In the genomic region with DNA sequence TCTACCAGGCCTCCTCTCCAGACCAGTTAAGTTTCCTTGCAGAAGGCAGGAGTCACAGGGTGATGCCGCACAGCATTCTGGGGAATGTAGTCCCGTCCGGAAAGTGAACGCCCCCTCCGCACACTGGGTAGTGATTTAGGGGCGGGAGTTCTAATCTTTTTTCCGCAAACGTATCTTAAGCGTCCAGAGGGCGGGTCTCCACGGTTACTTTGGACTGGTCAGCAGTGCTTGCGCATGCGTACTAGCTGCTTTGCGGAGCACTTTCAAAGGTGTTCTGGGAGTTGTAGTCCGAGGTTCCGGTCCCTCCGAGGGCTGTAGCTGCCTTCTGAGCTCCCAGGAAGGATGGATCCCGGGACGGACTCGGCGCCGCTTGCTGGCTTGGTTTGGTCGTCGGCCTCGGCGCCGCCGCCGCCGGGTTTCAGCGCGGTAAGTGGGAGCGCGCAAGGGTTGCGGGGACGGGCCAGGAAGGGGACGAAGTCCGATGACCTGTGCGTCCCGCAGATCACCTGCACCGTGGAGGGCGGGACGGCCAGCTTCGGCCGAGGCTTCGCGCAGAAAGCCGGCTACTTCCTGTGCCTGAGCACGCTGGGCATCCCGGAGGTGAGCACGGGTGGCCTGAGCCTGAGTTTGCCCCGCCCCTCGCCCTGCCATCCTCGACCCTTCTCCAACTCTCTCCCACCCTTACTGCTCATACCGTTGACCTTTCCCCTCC, we compare ENCODE assay signal across 8 mouse cellular contexts. TPM values are rescaled to one million over a fixed set of nuclear protein-coding genes. Genes with fewer than 3 reads are reported as not detected.
DNase-seq lines count a peak whose midpoint lies in the region; ATAC-seq and TF ChIP-seq lines count a peak whose summit lies in the region.

Gene Mvb12a, plus strand, starts transcription at position 291 of the 712 bp plus-strand sequence.

- DNase-seq in MEL (ENCODE audit: low read depth, low spot score) = peak; percentile 99
- DNase-seq in cerebellum, adult 2 months = peak; percentile 96 to 99
- peak; percentile 98 for DNase-seq in forebrain, postnatal 0 days
- DNase-seq in heart, postnatal 4 days = peak; percentile 96
- peak; percentile 97 to 99 for DNase-seq in layer of hippocampus, adult 8-10 months (ENCODE audit: low spot score in 2 of 2)
- DNase-seq in ovary, adult 18-20 months (ENCODE audit: low spot score) = peak; percentile 98
- peak; percentile 92 for DNase-seq in thymus, postnatal 0 days (ENCODE audit: low spot score)

- H3K9ac ChIP-seq in MEL (ENCODE audit: control insufficient read depth, low read depth, low read length, poor library complexity, severe bottlenecking) = peak within 1 kb of the TSS; percentile 74
- H3K9ac ChIP-seq in forebrain, postnatal 0 days = peak within 1 kb of the TSS; percentile 74
- peak within 1 kb of the TSS; percentile 79 for H3K9ac ChIP-seq in lung, embryonic 15.5 days

- H3K9me3 ChIP-seq in MEL (replicated peaks; ENCODE audit: insufficient read depth, low read length) = no peaks in the 10 kb centered on the region
- H3K9me3 ChIP-seq in forebrain, postnatal 0 days (ENCODE audit: low read length) = no peaks in the 10 kb centered on the region
- H3K9me3 ChIP-seq in lung, embryonic 15.5 days = no peaks in the 10 kb centered on the region

- H3K4me1 ChIP-seq in MEL (ENCODE audit: control insufficient read depth in 1 of 2, insufficient read depth in 2 of 2, low read length in 2 of 2) = peaks cover 2 to 8% of the 10 kb centered on the region in 2 experiments; a peak in 2 of 4 replicates
- 0 out of 2 replicates have a peak, but pooled peaks cover 3% of the 10 kb centered on the region for H3K4me1 ChIP-seq in cerebellum, adult 2 months (ENCODE audit: control insufficient read depth, insufficient read depth, low read length)
- no peaks in the 10 kb centered on the region for H3K4me1 ChIP-seq in forebrain, postnatal 0 days (ENCODE audit: insufficient read depth)
- peaks cover 16% of the 10 kb centered on the region for H3K4me1 ChIP-seq in lung, embryonic 15.5 days

- peak in 1 of 3 experiments; percentile 3; a peak in 1 of 6 replicates for TF ChIP-seq CTCF in MEL (IDR thresholded peaks at IDR 0.05 in 2 of 3, conservative IDR thresholded peaks at IDR 0.05 in 1 of 3; ENCODE audit: control insufficient read depth in 1 of 3, insufficient read depth in 1 of 3, low read depth in 2 of 3, low read length in 3 of 3, poor library complexity in 1 of 3, severe bottlenecking in 1 of 3)
- no peak for TF ChIP-seq CTCF in cerebellum, adult 2 months (IDR thresholded peaks at IDR 0.05; ENCODE audit: borderline replicate concordance, insufficient read depth, low read depth, low read length)
- no peak for TF ChIP-seq CTCF in forebrain, postnatal 0 days (IDR thresholded peaks at IDR 0.05; ENCODE audit: low read depth)

- no peak for TF ChIP-seq RAD21 in MEL (IDR thresholded peaks at IDR 0.05; ENCODE audit: low read depth, low read length)

- H3K27ac ChIP-seq in MEL (ENCODE audit: control insufficient read depth, low read depth, low read length) = no peak within 1 kb of the TSS
- no peak within 1 kb of the TSS; the same call in 1 of the 2 replicates for H3K27ac ChIP-seq in cerebellum, adult 2 months (ENCODE audit: insufficient read depth, low read length)
- 0 out of 2 replicates have a peak within 1 kb of the TSS, but pooled peaks have one; percentile 31 for H3K27ac ChIP-seq in forebrain, postnatal 0 days (ENCODE audit: low read depth, low read length)
- H3K27ac ChIP-seq in lung, embryonic 15.5 days = peak within 1 kb of the TSS; percentile 24; the same call in 1 of the 2 replicates

- peak within 1 kb of the TSS; percentile 88 to 93 for H3K4me3 ChIP-seq in MEL (ENCODE audit: control insufficient read depth in 1 of 2, insufficient read depth in 1 of 2, low read depth in 2 of 2, low read length in 2 of 2)
- H3K4me3 ChIP-seq in cerebellum, adult 2 months (replicated peaks; ENCODE audit: insufficient read depth, low read depth, low read length) = peak within 1 kb of the TSS; percentile 57
- H3K4me3 ChIP-seq in forebrain, postnatal 0 days (ENCODE audit: low read depth, low read length) = peak within 1 kb of the TSS; percentile 75
- H3K4me3 ChIP-seq in lung, embryonic 15.5 days = peak within 1 kb of the TSS; percentile 85

- peak in 1 of 2 experiments; percentile 33; a peak in 1 of 4 replicates for TF ChIP-seq POLR2A in MEL (IDR thresholded peaks at IDR 0.05; ENCODE audit: control insufficient read depth in 1 of 2, insufficient read depth in 1 of 2, low read depth in 1 of 2, low read length in 2 of 2, poor library complexity in 1 of 2)
- TF ChIP-seq POLR2A in cerebellum, adult 2 months (IDR thresholded peaks at IDR 0.05; ENCODE audit: borderline replicate concordance, insufficient read depth, low read length) = peak; percentile 68; the same call in 1 of the 2 replicates

- peaks cover 0 to 5% of the 10 kb centered on the region in 2 experiments; a peak in 2 of 4 replicates for H3K36me3 ChIP-seq in MEL (ENCODE audit: control insufficient read depth in 1 of 2, insufficient read depth in 2 of 2, low read length in 2 of 2)
- peaks cover 24% of the 10 kb centered on the region for H3K36me3 ChIP-seq in forebrain, postnatal 0 days (ENCODE audit: insufficient read depth)
- peaks cover 21% of the 10 kb centered on the region; the same call in 1 of the 2 replicates for H3K36me3 ChIP-seq in lung, embryonic 15.5 days

- peak within 1 kb of the TSS; percentile 90 for H3K4me2 ChIP-seq in forebrain, postnatal 0 days (ENCODE audit: low read depth)
- H3K4me2 ChIP-seq in lung, embryonic 15.5 days = peak within 1 kb of the TSS; percentile 93

- under 1% methylated on average over 55 of the region's 55 CpGs for WGBS in cerebellum, adult 2 months
- 0% methylated on average over 51 of the region's 55 CpGs for WGBS in forebrain, postnatal 0 days
- WGBS in lung, embryonic 15.5 days = under 1% methylated on average over 55 of the region's 55 CpGs

- no peaks in the 10 kb centered on the region for H3K27me3 ChIP-seq in MEL (ENCODE audit: control insufficient read depth in 1 of 2, insufficient read depth in 2 of 2, low read length in 2 of 2)
- H3K27me3 ChIP-seq in cerebellum, adult 2 months (ENCODE audit: control insufficient read depth, insufficient read depth, low read length) = no peaks in the 10 kb centered on the region
- H3K27me3 ChIP-seq in forebrain, postnatal 0 days (ENCODE audit: insufficient read depth, low read length) = no peaks in the 10 kb centered on the region
- no peaks in the 10 kb centered on the region for H3K27me3 ChIP-seq in lung, embryonic 15.5 days

- ATAC-seq in forebrain, postnatal 0 days = peak; percentile 97
- ATAC-seq in lung, embryonic 15.5 days (ENCODE audit: borderline replicate concordance, extremely low read depth, low FRiP score, low TSS enrichment) = peak; percentile 97

- 0 out of 2 replicates have a peak, but pooled peaks cover 6% of the 10 kb centered on the region for H3K79me2 ChIP-seq in MEL (ENCODE audit: control insufficient read depth, insufficient read depth, low read length, poor library complexity)

- TF ChIP-seq EP300 in MEL (IDR thresholded peaks at IDR 0.05; ENCODE audit: low read depth in 1 of 2, low read length in 2 of 2) = no peak; a peak in 1 of 4 replicates

TF ChIP-seq in MEL, 35 proteins besides CTCF, POLR2A, EP300 and RAD21 (continues in another document):
- TF ChIP-seq MAZ (IDR thresholded peaks at IDR 0.05; ENCODE audit: low read depth, low read length) (peak; percentile 75), POLR2AphosphoS5 (IDR thresholded peaks at IDR 0.05; ENCODE audit: borderline replicate concordance, low read depth, low read length) (no peak), MEF2A (IDR thresholded peaks at IDR 0.05; ENCODE audit: extremely low read depth, insufficient replicate concordance, low read depth, low read length, poor library complexity, severe bottlenecking) (no peak), MYB (IDR thresholded peaks at IDR 0.05; ENCODE audit: low read depth, low read length) (no peak), GABPA (IDR thresholded peaks at IDR 0.05; ENCODE audit: low read depth, low read length) (no peak), CHD2 (IDR thresholded peaks at IDR 0.05; ENCODE audit: low read length) (peak; percentile 19; the same call in 1 of the 2 replicates), MXI1 (IDR thresholded peaks at IDR 0.05; ENCODE audit: low read depth, low read length) (peak; percentile 76; the same call in 1 of the 2 replicates), ZKSCAN1 (IDR thresholded peaks at IDR 0.05; ENCODE audit: low read depth, low read length) (no peak), MYC (IDR thresholded peaks at IDR 0.05; ENCODE audit: low read depth, low read length) (peak; percentile 60; the same call in 1 of the 2 replicates), BHLHE40 (IDR thresholded peaks at IDR 0.05; ENCODE audit: borderline replicate concordance, low read depth, low read length) (no peak), MAX (IDR thresholded peaks at IDR 0.05; ENCODE audit: low read length) (peak; percentile 46; the same call in 1 of the 2 replicates), ZC3H11A (IDR thresholded peaks at IDR 0.05; ENCODE audit: low read depth, low read length) (no peak), UBTF (IDR thresholded peaks at IDR 0.05; ENCODE audit: borderline replicate concordance, insufficient read depth, low read depth, low read length) (no peak), NELFE (IDR thresholded peaks at IDR 0.05; ENCODE audit: low read depth, low read length) (peak; percentile 53; the same call in 1 of the 2 replicates), KAT2A (conservative IDR thresholded peaks at IDR 0.05; ENCODE audit: low read depth, low read length) (peak; percentile 96; the same call in 1 of the 2 replicates), JUND (IDR thresholded peaks at IDR 0.05; ENCODE audit: low read depth, low read length) (no peak), CHD1 (IDR thresholded peaks at IDR 0.05; ENCODE audit: low read depth, low read length) (no peak), E2F4 (IDR thresholded peaks at IDR 0.05; ENCODE audit: borderline replicate concordance, low read depth, low read length) (peak; percentile 80; the same call in 1 of the 2 replicates), POLR2AphosphoS2 (IDR thresholded peaks at IDR 0.05; ENCODE audit: low read length) (no peak), SMC3 (IDR thresholded peaks at IDR 0.05; ENCODE audit: low read depth, low read length) (no peak)

RNA-seq across cellular contexts. Expression of gene Mvb12a, which starts in this region (rescaled TPM):
- 39.5 and 46.5 TPM in 2 replicates for total RNA-seq in MEL (2012; rRNA removed)
- polyA plus RNA-seq in MEL (2012; ENCODE audit: insufficient read depth in 1 of 2, insufficient read length in 2 of 2, low read depth in 1 of 2, low replicate concordance in 2 of 2, missing spikeins in 1 of 2) = 10 to 100 TPM in 1 of 2 experiments, not detected in 1; 67.3 TPM
- 113 and 118 TPM in 2 replicates for polyA plus RNA-seq in cerebellum, adult 2 months (2012; rRNA removed)
- 70.5 and 81.7 TPM in 2 replicates for total RNA-seq in forebrain, postnatal 0 days (2014; rRNA removed)
- 73.4 and 87.4 TPM in 2 replicates for polyA plus RNA-seq in forebrain, postnatal 0 days (2015; fragmentation: Nextera tagmentation; extraction: Ambion mirVana)
- 10 to 100 TPM; 31.6 to 32.4 TPM for total RNA-seq in heart, postnatal 4 days (2021)
- 10 to 100 TPM; 32.6 to 43.7 (median 36.8) TPM for total RNA-seq in layer of hippocampus, adult 8-10 months (2022)
- polyA plus RNA-seq in lung, embryonic 15.5 days (2015; fragmentation: Nextera tagmentation; extraction: Ambion mirVana) = 95.2 and 96.6 TPM in 2 replicates
- polyA plus RNA-seq in thymus, postnatal 0 days (2015; fragmentation: Nextera tagmentation; extraction: Ambion mirVana) = 98.3 and 101 TPM in 2 replicates

Comparison
In these comparisons a context has a peak if more than half of its experiments do, and no peak if none do; other contexts are left out.
1. H3K27ac ChIP-seq: peak in forebrain, postnatal 0 days (single experiment) and lung, embryonic 15.5 days (single experiment); none in MEL (single experiment) and cerebellum, adult 2 months (single experiment).
2. Peak in every context shown above with its lines, with median percentiles within 50 percentile points of each other: DNase-seq, H3K4me3 ChIP-seq and H3K9ac ChIP-seq.